Mouse (Mus musculus): ENCODE data around the gene Gmppa.

Gmppa gene

DNA sequence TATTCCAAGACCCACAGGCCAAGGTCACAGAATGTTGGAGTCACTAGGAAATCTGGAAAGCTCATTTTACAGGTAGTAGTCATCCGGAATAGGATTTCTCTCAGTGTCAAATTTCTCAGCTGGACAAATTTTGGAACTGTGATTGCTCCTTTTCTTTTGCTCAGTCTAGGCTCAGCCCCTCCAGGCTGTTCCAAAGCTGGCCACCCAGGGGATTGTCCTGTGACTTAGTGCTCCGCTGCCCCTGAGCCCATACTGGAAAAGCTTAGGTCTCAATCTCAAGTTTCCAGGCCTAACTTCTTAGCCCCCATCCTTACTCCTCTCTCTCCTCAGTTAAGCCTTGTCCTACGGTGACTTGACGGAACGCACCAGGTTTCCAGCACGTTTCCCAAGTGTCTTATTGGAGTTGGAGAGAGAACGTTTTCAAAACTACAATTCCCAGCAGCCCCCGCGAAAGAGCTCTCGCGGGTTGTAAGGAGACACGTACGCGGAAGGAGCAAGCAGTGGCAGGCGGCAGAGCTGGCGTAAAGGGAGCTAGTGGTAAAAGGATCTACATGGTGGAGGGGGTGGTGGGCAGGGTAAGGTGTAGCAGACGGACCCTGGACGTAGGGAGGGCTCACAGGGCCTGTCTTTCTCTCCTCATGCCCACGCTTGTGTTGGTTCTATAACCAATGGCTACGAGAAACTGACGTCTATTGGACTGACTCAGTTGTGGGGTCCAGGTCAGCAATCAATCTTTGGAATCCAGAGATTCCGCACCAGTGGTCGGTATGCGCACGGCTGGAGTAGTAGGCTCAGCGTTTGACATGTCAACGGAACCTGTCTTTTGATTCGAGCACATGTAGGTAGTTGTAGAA lies at the start of gene Gmppa:
Gene Gmppa (plus strand): TSS at position 456 of the 854 bp plus-strand sequence.
- peak; percentile 81 for DNase-seq

GRCm38 (mm10) chr1:75386149-75386548 lies 49.6 kb upstream of the Gmppa start:
- DNase-seq: no peak

DNA sequence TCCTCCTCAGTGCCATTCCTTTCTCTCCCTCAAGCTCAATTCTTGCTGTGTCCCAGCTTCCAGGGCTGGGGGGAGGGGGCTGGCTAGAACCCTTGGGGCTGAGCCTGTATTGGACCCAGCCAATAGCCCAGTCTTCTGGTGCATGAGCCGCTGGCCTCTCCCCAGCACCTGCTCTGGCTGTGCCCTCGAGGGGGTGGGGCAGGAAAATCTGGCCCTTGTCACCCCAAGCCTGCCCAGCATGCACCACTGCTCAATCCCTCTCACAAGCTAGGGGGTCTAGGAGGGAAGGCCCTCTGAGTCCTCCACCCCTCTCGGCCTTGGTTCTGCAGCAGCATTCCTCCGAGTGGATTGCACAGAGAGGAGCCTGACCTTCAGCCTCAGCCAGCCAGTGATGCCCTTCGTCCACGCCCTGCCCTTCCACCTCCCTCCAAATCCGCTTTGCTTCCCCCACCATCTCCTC lies 48.2 kb upstream of the Gmppa start:
- no peak for DNase-seq

- DNase-seq: peak; percentile 15
These were observed 47.5 kb upstream of the Gmppa start for GRCm38 (mm10) chr1:75387929-75388897.

- DNase-seq: no peak
These were observed 46.7 kb upstream of the Gmppa start for GRCm38 (mm10) chr1:75388898-75389515.

DNA sequence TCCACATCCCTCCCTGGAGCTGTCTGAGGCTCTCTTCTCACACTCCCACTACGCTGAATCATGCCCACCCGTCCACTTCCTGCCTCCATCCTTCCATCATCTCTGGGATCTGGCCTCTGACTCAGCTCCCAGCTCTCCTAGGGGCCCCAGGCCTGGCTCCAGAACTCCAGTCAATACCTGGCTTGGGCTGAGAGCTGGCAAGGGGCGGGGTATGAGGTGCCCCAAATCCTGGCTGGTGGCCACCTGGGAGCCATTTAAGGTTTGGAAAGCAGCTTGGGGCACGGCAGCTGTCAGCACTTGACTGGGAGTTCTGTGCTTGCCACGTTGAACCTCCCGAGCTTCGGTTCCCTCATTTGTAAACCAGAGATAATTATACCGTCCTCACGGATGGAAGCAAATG lies 42.6 kb upstream of the Gmppa start:
- no peak for DNase-seq

DNA sequence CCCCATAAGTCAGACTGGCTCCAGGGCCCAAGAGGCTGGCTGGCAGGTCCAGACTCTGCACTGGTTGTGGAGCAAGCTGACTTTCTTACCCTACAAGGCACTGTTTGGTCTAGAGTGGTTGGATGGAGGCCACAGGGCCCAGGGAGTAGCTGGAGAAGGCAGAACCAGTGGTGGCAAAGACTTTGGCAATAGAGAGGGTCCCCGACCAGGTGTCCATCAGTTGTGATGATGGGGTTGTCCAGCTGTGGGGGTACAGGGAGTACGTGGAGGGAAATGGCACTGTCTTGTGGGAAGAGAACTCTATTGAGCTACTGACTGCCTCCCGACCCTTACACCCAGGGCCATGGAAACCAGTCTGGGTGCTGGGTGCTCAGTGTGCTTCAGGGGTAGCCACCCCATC lies 41.9 kb upstream of the Gmppa start:
- DNase-seq: no peak

DNA sequence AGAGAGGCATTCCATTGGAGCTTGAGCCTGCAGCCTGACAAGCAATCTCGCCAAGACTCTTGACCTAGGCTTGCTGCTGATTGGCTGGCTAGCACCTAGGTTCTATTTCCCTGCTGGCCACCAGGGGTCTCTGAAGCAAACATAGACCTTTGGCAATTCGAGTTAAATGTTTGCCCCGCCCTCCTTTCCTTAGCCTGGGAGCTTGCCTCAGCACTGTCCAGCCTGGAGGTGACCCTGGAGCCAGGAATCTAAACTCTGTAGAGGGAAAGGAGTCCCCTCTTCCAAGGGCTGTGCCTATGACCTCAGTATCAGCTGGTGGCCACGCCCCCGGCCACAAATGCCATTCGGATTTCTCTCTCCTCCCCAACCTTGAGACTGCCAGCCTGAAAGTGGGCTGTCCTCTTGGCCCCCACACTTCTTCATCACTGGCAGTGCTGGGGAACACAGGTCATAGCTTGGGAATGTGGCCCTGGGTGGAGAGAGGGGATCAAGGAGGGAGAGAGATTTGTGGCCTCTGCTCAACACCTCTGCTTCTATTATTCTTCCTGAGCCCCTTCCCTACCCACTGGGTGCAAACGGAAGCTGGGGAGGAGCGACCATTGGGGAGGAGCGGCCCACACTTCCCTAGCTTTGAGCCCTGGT lies 36.8 kb upstream of the Gmppa start:
- DNase-seq: peak; percentile 72

GRCm38 (mm10) chr1:75399755-75400492 lies 35.8 kb upstream of the Gmppa start:
- DNase-seq: no peak

DNA sequence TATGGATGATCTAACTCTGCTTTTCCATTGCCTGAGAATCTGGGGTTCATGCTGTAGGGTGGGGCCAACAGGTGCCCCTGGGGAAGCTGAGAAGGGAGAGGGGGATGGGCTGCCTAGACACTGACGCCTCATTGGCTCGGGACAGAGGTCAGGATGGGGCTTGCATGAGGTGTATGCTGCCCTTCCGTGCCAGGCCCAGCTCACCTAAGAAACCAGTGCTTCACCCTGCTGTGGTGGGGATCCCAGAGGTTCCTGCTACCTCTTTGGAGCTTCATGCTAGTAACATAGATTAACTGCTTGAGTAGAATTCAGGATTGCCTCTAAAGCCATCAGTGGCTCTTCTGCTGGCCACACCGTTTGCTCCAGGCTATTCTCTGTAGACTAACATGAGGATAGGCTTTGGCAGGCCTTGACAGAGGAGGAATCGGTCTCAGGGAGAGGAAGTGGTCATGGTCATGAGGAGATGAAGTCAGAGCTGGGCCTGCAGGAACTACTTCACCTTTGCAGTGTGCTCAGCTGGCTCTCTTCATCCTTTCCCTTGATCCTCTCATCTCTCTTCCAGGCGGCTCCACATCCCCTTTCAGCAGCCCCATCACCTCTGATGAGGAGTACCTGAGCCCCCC lies 35.1 kb upstream of the Gmppa start:
- DNase-seq: no peak

GRCm38 (mm10) chr1:75405547-75405946 lies 30.2 kb upstream of the Gmppa start:
- DNase-seq: no peak

DNA sequence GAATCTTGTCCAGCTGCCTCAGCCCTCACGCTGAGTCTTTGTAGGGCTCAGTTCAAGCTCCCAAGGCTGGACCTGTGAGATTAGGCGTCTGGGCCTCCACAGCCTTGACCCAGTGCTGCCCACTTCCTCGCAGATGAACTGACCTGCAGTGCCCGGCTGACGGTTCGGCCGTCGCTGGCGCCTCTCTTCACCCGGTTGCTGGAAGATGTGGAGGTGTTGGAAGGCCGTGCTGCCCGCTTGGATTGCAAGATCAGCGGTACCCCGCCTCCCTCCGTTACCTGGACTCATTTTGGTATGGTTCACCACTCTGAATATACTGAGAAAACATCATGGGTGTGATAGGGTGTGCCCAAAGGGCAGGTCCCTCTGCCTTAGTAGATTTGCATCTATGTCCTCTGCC lies 29.6 kb upstream of the Gmppa start:
- DNase-seq: no peak

GRCm38 (mm10) chr1:75407056-75407455 lies 28.7 kb upstream of the Gmppa start:
- no peak for DNase-seq

- DNase-seq: no peak
These were observed 27.5 kb upstream of the Gmppa start for GRCm38 (mm10) chr1:75408210-75408609.

GRCm38 (mm10) chr1:75409950-75410349 lies 25.8 kb upstream of the Gmppa start:
- no peak for DNase-seq

DNA sequence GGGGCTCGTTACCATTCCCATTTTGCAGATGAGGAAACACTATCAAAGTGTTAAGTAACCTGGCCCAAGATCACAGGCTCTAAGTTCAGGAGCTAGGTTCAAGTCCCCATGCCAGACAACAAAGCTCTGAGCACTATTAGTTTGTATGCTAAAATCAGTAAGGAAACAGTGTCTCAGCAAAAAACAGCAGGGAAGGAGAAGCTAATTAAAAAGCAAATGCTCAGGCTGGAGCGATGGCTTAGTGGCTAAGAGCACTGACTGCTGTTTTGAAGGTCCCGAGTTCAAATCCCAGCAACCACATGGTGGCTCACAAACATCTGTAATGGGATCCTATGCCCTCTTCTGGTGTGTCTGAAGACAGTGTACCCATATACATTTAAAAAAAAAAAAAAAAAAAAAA lies 23.5 kb upstream of the Gmppa start:
- no peak for DNase-seq

- DNase-seq: peak; percentile 85
These were observed 22.0 kb upstream of the Gmppa start for GRCm38 (mm10) chr1:75413749-75414148.

- DNase-seq: no peak
These were observed 13.9 kb upstream of the Gmppa start for GRCm38 (mm10) chr1:75421794-75422193.

DNA sequence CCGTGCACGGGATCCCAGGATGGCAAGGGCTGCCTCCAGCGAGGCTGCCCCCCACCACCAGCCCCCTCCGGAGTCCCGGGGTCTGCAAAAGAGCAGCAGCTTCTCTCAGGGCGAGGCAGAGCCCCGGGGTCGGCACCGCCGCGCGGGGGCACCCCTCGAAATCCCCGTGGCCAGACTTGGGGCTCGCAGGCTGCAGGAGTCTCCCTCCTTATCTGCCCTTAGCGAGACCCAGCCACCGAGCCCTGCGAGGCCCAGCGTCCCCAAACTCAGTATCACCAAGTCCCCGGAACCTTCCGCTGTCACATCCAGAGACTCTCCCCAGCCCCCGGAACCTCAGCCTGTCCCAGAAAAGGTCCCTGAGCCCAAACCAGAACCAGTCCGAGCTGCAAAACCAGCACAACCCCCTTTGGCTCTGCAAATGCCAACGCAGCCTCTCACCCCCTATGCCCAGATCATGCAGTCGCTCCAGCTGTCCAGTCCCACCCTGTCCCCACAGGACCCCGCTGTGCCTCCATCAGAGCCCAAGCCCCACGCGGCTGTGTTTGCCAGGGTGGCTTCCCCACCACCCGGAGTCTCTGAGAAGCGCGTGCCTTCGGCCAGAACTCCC lies 13.4 kb upstream of the Gmppa start:
- peak; percentile 44 for DNase-seq

GRCm38 (mm10) chr1:75422823-75423471 lies 12.8 kb upstream of the Gmppa start:
- DNase-seq: no peak
